Mouse (Mus musculus) hindbrain, embryonic 10.5 days (tissue): ENCODE data around the gene Syt2. TPM values are rescaled to one million over a fixed set of nuclear protein-coding genes. Genes with fewer than 3 reads are reported as not detected.

Experiments used
- DNase-seq: peaks from one replicate; pipeline ENCODE4 v3.0.0-alpha.2; 2017; ENCODE audit warnings: low spot score
- H3K27ac ChIP-seq: fragments of 300-500 bp; sonication (generic); 2 replicates; pipeline ENCODE4 v1.5.1; 2016; ENCODE audit warnings: mild to moderate bottlenecking, moderate library complexity
- H3K27me3 ChIP-seq: fragments of 300-500 bp; sonication (generic); 2 replicates; pipeline ENCODE4 v1.6.1; 2016; ENCODE audit warnings: mild to moderate bottlenecking; ENCODE audit not compliant: poor library complexity, insufficient read depth, severe bottlenecking
- H3K36me3 ChIP-seq: fragments of 300-500 bp; sonication (generic); 2 replicates; pipeline ENCODE4 v1.6.1; 2016; ENCODE audit warnings: mild to moderate bottlenecking, moderate library complexity
- H3K4me1 ChIP-seq: fragments of 300-500 bp; sonication (generic); replicated peaks from 2 replicates; pipeline ENCODE4 v1.6.1; 2016; ENCODE audit warnings: mild to moderate bottlenecking
- H3K4me3 ChIP-seq: fragments of 300-500 bp; sonication (generic); 2 replicates; pipeline ENCODE4 v1.5.1; 2016; ENCODE audit warnings: mild to moderate bottlenecking, moderate library complexity
- H3K9me3 ChIP-seq: fragments of 300-500 bp; sonication (generic); 2 replicates; pipeline ENCODE4 v1.6.1; 2016; ENCODE audit warnings: mild to moderate bottlenecking, moderate library complexity
- WGBS: fragments of 180-500 bp; shearing (Covaris S2); methylation state at CpG from one replicate; pipeline ENCODE4 v1.1.7; 2016; 5-methylcytosine and 5-hydroxymethylcytosine counted together
- polyA plus RNA-seq: library from polyadenylated mRNA; unstranded; fragments of >200 nt; fragmentation: Nextera tagmentation; extraction: Ambion mirVana; gene quantifications from 2 replicates; pipeline ENCODE4 v1.2.1, GENCODE M21; 2016

Gene Syt2
- 4.8 and 4.9 TPM in 2 replicates for polyA plus RNA-seq

GRCm38 (mm10) chr1:134646261-134646962, at the start of gene Syt2:
Syt2 (plus strand) TSS chr1:134646677.
- Histone ChIP-seq H3K9me3 (no peaks in the 10 kb centered on the region), H3K4me3 (peak within 1 kb of the TSS; percentile 54), H3K27ac (peak within 1 kb of the TSS; percentile 69), H3K4me1 (peaks cover 44% of the 10 kb centered on the region), H3K36me3 (no peaks in the 10 kb centered on the region), H3K27me3 (peaks cover 83% of the 10 kb centered on the region)
- WGBS, result under 1% methylated on average over 63 of the region's 63 CpGs
- peak; percentile 69 for DNase-seq

- no peak for DNase-seq
- H3K27ac ChIP-seq, result no peak overlapping the region
- peaks cover 98% of the 10 kb centered on the region for H3K36me3 ChIP-seq
- H3K9me3 ChIP-seq, result no peaks in the 10 kb centered on the region
- 92% methylated on average over 9 of the region's 9 CpGs for WGBS
- H3K4me1 ChIP-seq, result no peaks in the 10 kb centered on the region
- H3K4me3 ChIP-seq, result no peak overlapping the region
- no peaks in the 10 kb centered on the region for H3K27me3 ChIP-seq
Measured at GRCm38 (mm10) chr1:134597339-134598054, 49.0 kb upstream of the Syt2 start.

- WGBS, result 97% methylated on average over 2 of the region's 2 CpGs
Measured at GRCm38 (mm10) chr1:134604086-134604485, 42.4 kb upstream of the Syt2 start.

GRCm38 (mm10) chr1:134605670-134606069, 40.8 kb upstream of the Syt2 start:
- H3K36me3 ChIP-seq, result peaks cover 98% of the 10 kb centered on the region
- no peaks in the 10 kb centered on the region for H3K9me3 ChIP-seq
- no peaks in the 10 kb centered on the region for H3K27me3 ChIP-seq
- no peak overlapping the region for H3K4me3 ChIP-seq
- WGBS, result 90% methylated on average over 8 of the region's 8 CpGs
- no peak overlapping the region for H3K27ac ChIP-seq
- DNase-seq, result no peak
- no peaks in the 10 kb centered on the region for H3K4me1 ChIP-seq

More at GRCm38 (mm10) chr1:134604086-134604485, 42.4 kb upstream of the Syt2 start:
- Histone ChIP-seq H3K9me3 (no peaks in the 10 kb centered on the region), H3K4me3 (no peak overlapping the region), H3K36me3 (peaks cover 98% of the 10 kb centered on the region), H3K27ac (no peak overlapping the region), H3K27me3 (no peaks in the 10 kb centered on the region), H3K4me1 (no peaks in the 10 kb centered on the region)
- DNase-seq, result no peak

- Histone ChIP-seq H3K27ac (no peak overlapping the region), H3K4me1 (no peaks in the 10 kb centered on the region), H3K4me3 (no peak overlapping the region), H3K9me3 (no peaks in the 10 kb centered on the region), H3K36me3 (peaks cover 98% of the 10 kb centered on the region), H3K27me3 (no peaks in the 10 kb centered on the region)
- WGBS, result 98% methylated on average over 2 of the region's 2 CpGs
- DNase-seq, result no peak
Measured at GRCm38 (mm10) chr1:134606381-134606780, 40.1 kb upstream of the Syt2 start.

- Histone ChIP-seq H3K4me3 (no peak overlapping the region), H3K27ac (no peak overlapping the region), H3K36me3 (peaks cover 98% of the 10 kb centered on the region), H3K4me1 (no peaks in the 10 kb centered on the region), H3K27me3 (no peaks in the 10 kb centered on the region), H3K9me3 (no peaks in the 10 kb centered on the region)
- DNase-seq, result no peak
- 98% methylated on average over 1 of the region's 1 CpGs for WGBS
Measured at GRCm38 (mm10) chr1:134607279-134607678, 39.2 kb upstream of the Syt2 start.

- Histone ChIP-seq H3K9me3 (no peaks in the 10 kb centered on the region), H3K4me3 (no peak overlapping the region), H3K4me1 (no peaks in the 10 kb centered on the region), H3K27me3 (no peaks in the 10 kb centered on the region), H3K27ac (no peak overlapping the region), H3K36me3 (peaks cover 100% of the 10 kb centered on the region)
- DNase-seq, result no peak
- WGBS, result 84% methylated on average over 4 of the region's 4 CpGs
Measured at GRCm38 (mm10) chr1:134609172-134609571, 37.3 kb upstream of the Syt2 start.

- no peak overlapping the region for H3K27ac ChIP-seq
- no peak overlapping the region for H3K4me3 ChIP-seq
- H3K36me3 ChIP-seq, result peaks cover 100% of the 10 kb centered on the region
- H3K27me3 ChIP-seq, result no peaks in the 10 kb centered on the region
- H3K9me3 ChIP-seq, result no peaks in the 10 kb centered on the region
- DNase-seq, result no peak
- no peaks in the 10 kb centered on the region for H3K4me1 ChIP-seq
- WGBS, result 94% methylated on average over 5 of the region's 5 CpGs
Measured at GRCm38 (mm10) chr1:134614554-134614953, 31.9 kb upstream of the Syt2 start.

GRCm38 (mm10) chr1:134614988-134615387, 31.5 kb upstream of the Syt2 start:
- Histone ChIP-seq H3K9me3 (no peaks in the 10 kb centered on the region), H3K4me1 (no peaks in the 10 kb centered on the region), H3K36me3 (peaks cover 100% of the 10 kb centered on the region), H3K4me3 (no peak overlapping the region), H3K27me3 (no peaks in the 10 kb centered on the region), H3K27ac (no peak overlapping the region)
- DNase-seq, result no peak
- WGBS, result 98% methylated on average over 2 of the region's 2 CpGs

- H3K9me3 ChIP-seq, result no peaks in the 10 kb centered on the region
- H3K27ac ChIP-seq, result no peak overlapping the region
- H3K27me3 ChIP-seq, result no peaks in the 10 kb centered on the region
- H3K4me3 ChIP-seq, result no peak overlapping the region
- 88% methylated on average over 9 of the region's 9 CpGs for WGBS
- H3K4me1 ChIP-seq, result no peaks in the 10 kb centered on the region
- H3K36me3 ChIP-seq, result peaks cover 100% of the 10 kb centered on the region
- no peak for DNase-seq
Measured at GRCm38 (mm10) chr1:134617656-134618055, 28.8 kb upstream of the Syt2 start.

- WGBS, result 90% methylated on average over 4 of the region's 4 CpGs
- H3K36me3 ChIP-seq, result peaks cover 100% of the 10 kb centered on the region
Measured at GRCm38 (mm10) chr1:134625325-134625724, 21.2 kb upstream of the Syt2 start.

GRCm38 (mm10) chr1:134629455-134629854, 17.0 kb upstream of the Syt2 start:
- Histone ChIP-seq H3K4me3 (no peak overlapping the region), H3K9me3 (no peaks in the 10 kb centered on the region), H3K27me3 (no peaks in the 10 kb centered on the region), H3K36me3 (peaks cover 100% of the 10 kb centered on the region), H3K27ac (no peak overlapping the region), H3K4me1 (no peaks in the 10 kb centered on the region)
- WGBS, result 95% methylated on average over 10 of the region's 10 CpGs
- no peak for DNase-seq

More at GRCm38 (mm10) chr1:134625325-134625724, 21.2 kb upstream of the Syt2 start:
- DNase-seq, result no peak
- no peak overlapping the region for H3K27ac ChIP-seq
- H3K9me3 ChIP-seq, result no peaks in the 10 kb centered on the region
- no peak overlapping the region for H3K4me3 ChIP-seq
- H3K4me1 ChIP-seq, result no peaks in the 10 kb centered on the region
- H3K27me3 ChIP-seq, result no peaks in the 10 kb centered on the region

- no peak for DNase-seq
- Histone ChIP-seq H3K27me3 (no peaks in the 10 kb centered on the region), H3K36me3 (peaks cover 61% of the 10 kb centered on the region), H3K27ac (no peak overlapping the region), H3K9me3 (no peaks in the 10 kb centered on the region), H3K4me3 (no peak overlapping the region), H3K4me1 (peaks cover 4% of the 10 kb centered on the region; the same call in 1 of the 2 replicates)
- WGBS, result 89% methylated on average over 7 of the region's 7 CpGs
Measured at GRCm38 (mm10) chr1:134634296-134634695, 12.2 kb upstream of the Syt2 start.
